Mouse (Mus musculus): Measurements from ENCODE around the gene Prpsap1. TPM values are rescaled to one million over a fixed set of nuclear protein-coding genes. Genes with fewer than 3 reads are reported as not detected.

Prpsap1 gene
- polyA plus RNA-seq, 1 experiment from 2014 or later, result 150 TPM

GRCm38 (mm10) chr11:116459786-116460185, 34.2 kb downstream of the Prpsap1 start:
- Histone ChIP-seq H3K36me3 (ENCODE audit: insufficient read depth, low read length) (no peaks in the 10 kb centered on the region), H3K27me3 (ENCODE audit: insufficient read depth, low read length) (no peaks in the 10 kb centered on the region), H3K27ac (no peak overlapping the region), H3K4me3 (replicated peaks; ENCODE audit: low read depth, low read length) (no peak overlapping the region), H3K4me1 (replicated peaks; ENCODE audit: insufficient read depth, low read length) (no peaks in the 10 kb centered on the region), H3K4me2 (ENCODE audit: low read length) (no peak overlapping the region), H3K9me3 (replicated peaks; ENCODE audit: low read length) (no peaks in the 10 kb centered on the region), H3K9ac (ENCODE audit: low read depth, low read length) (no peak overlapping the region)
- 68% methylated on average over 4 of the region's 4 CpGs for WGBS
- no peak for ATAC-seq (replicated peaks; ENCODE audit: low FRiP score, low read depth)
- TF ChIP-seq CTCF (IDR thresholded peaks at IDR 0.05; ENCODE audit: low read depth), result no peak
- no peak for DNase-seq (ENCODE audit: low spot score)

- no peak for DNase-seq (ENCODE audit: low spot score)
- TF ChIP-seq CTCF (IDR thresholded peaks at IDR 0.05; ENCODE audit: low read depth), result no peak
- Histone ChIP-seq H3K27ac (no peak overlapping the region), H3K4me2 (ENCODE audit: low read length) (no peak overlapping the region), H3K27me3 (ENCODE audit: insufficient read depth, low read length) (no peaks in the 10 kb centered on the region), H3K36me3 (ENCODE audit: insufficient read depth, low read length) (no peaks in the 10 kb centered on the region), H3K4me1 (replicated peaks; ENCODE audit: insufficient read depth, low read length) (no peaks in the 10 kb centered on the region), H3K4me3 (replicated peaks; ENCODE audit: low read depth, low read length) (no peak overlapping the region), H3K9ac (ENCODE audit: low read depth, low read length) (no peak overlapping the region), H3K9me3 (replicated peaks; ENCODE audit: low read length) (no peaks in the 10 kb centered on the region)
- ATAC-seq (replicated peaks; ENCODE audit: low FRiP score, low read depth), result no peak
- 83% methylated on average over 8 of the region's 8 CpGs for WGBS
Observed at GRCm38 (mm10) chr11:116456234-116456633, 37.8 kb downstream of the Prpsap1 start.

GRCm38 (mm10) chr11:116453889-116454288, 40.1 kb downstream of the Prpsap1 start:
- no peak overlapping the region for H3K4me2 ChIP-seq (ENCODE audit: low read length)
- no peak overlapping the region for H3K9ac ChIP-seq (ENCODE audit: low read depth, low read length)
- H3K4me1 ChIP-seq (replicated peaks; ENCODE audit: insufficient read depth, low read length), result no peaks in the 10 kb centered on the region
- H3K27ac ChIP-seq, result no peak overlapping the region
- H3K36me3 ChIP-seq (ENCODE audit: insufficient read depth, low read length), result no peaks in the 10 kb centered on the region
- no peak for ATAC-seq (replicated peaks; ENCODE audit: low FRiP score, low read depth)
- no peak for DNase-seq (ENCODE audit: low spot score)
- TF ChIP-seq CTCF (IDR thresholded peaks at IDR 0.05; ENCODE audit: low read depth), result no peak
- no peaks in the 10 kb centered on the region for H3K27me3 ChIP-seq (ENCODE audit: insufficient read depth, low read length)
- no peak overlapping the region for H3K4me3 ChIP-seq (replicated peaks; ENCODE audit: low read depth, low read length)
- WGBS, result 83% methylated on average over 10 of the region's 10 CpGs
- peaks cover 4% of the 10 kb centered on the region; the same call in 1 of the 2 replicates for H3K9me3 ChIP-seq (replicated peaks; ENCODE audit: low read length)

DNA sequence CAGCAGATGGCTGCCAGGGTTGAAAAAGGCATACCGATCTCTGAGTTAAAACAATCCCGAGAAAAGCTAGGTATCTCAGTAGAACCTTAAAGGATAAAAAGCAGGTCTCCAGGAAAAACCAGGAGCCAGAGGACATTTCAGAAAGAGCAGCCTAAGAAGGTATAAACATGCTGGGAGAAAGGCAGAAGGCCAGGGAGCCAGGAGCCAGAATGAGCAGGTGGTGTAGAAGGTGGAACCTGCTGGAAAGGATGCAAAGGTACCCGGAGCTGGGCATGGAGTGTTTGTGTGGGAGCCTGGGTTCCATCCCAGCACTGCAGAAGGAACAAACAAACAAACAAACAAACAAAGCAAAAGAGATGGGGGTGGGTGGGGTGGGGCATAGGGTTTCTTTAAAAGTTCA, 44.7 kb downstream of the Prpsap1 start:
- Histone ChIP-seq H3K9ac (ENCODE audit: low read depth, low read length) (no peak overlapping the region), H3K4me2 (ENCODE audit: low read length) (no peak overlapping the region), H3K4me1 (replicated peaks; ENCODE audit: insufficient read depth, low read length) (peaks cover 6% of the 10 kb centered on the region; the same call in 1 of the 2 replicates), H3K36me3 (ENCODE audit: insufficient read depth, low read length) (no peaks in the 10 kb centered on the region), H3K4me3 (replicated peaks; ENCODE audit: low read depth, low read length) (no peak overlapping the region), H3K27me3 (ENCODE audit: insufficient read depth, low read length) (no peaks in the 10 kb centered on the region), H3K9me3 (replicated peaks; ENCODE audit: low read length) (peaks cover 4% of the 10 kb centered on the region; the same call in 1 of the 2 replicates), H3K27ac (no peak overlapping the region)
- WGBS, result 96% methylated on average over 3 of the region's 3 CpGs
- ATAC-seq (replicated peaks; ENCODE audit: low FRiP score, low read depth) (no peak), DNase-seq (ENCODE audit: low spot score) (no peak)
- no peak for TF ChIP-seq CTCF (IDR thresholded peaks at IDR 0.05; ENCODE audit: low read depth)

GRCm38 (mm10) chr11:116447822-116448221, 46.2 kb downstream of the Prpsap1 start:
- TF ChIP-seq CTCF (IDR thresholded peaks at IDR 0.05; ENCODE audit: low read depth), result peak; percentile 53
- Histone ChIP-seq H3K27me3 (ENCODE audit: insufficient read depth, low read length) (no peaks in the 10 kb centered on the region), H3K9ac (ENCODE audit: low read depth, low read length) (no peak overlapping the region), H3K4me3 (replicated peaks; ENCODE audit: low read depth, low read length) (no peak overlapping the region), H3K4me1 (replicated peaks; ENCODE audit: insufficient read depth, low read length) (peaks cover 6% of the 10 kb centered on the region; the same call in 1 of the 2 replicates), H3K36me3 (ENCODE audit: insufficient read depth, low read length) (no peaks in the 10 kb centered on the region), H3K4me2 (ENCODE audit: low read length) (no peak overlapping the region), H3K27ac (no peak overlapping the region), H3K9me3 (replicated peaks; ENCODE audit: low read length) (peaks cover 4% of the 10 kb centered on the region; the same call in 1 of the 2 replicates)
- ATAC-seq (replicated peaks; ENCODE audit: low FRiP score, low read depth), result no peak
- no peak for DNase-seq (ENCODE audit: low spot score)
- WGBS, result 69% methylated on average over 5 of the region's 5 CpGs

GRCm38 (mm10) chr11:116446308-116446887, 47.6 kb downstream of the Prpsap1 start:
- H3K27ac ChIP-seq, result no peak overlapping the region
- H3K36me3 ChIP-seq (ENCODE audit: insufficient read depth, low read length), result no peaks in the 10 kb centered on the region
- DNase-seq (ENCODE audit: low spot score) (no peak), ATAC-seq (replicated peaks; ENCODE audit: low FRiP score, low read depth) (peak; percentile 19; the same call in 1 of the 2 replicates)
- 20% methylated on average over 19 of the region's 19 CpGs for WGBS
- H3K9me3 ChIP-seq (replicated peaks; ENCODE audit: low read length), result peaks cover 4% of the 10 kb centered on the region; the same call in 1 of the 2 replicates
- TF ChIP-seq CTCF (IDR thresholded peaks at IDR 0.05; ENCODE audit: low read depth), result no peak
- no peaks in the 10 kb centered on the region for H3K27me3 ChIP-seq (ENCODE audit: insufficient read depth, low read length)
- H3K4me2 ChIP-seq (ENCODE audit: low read length), result no peak overlapping the region
- H3K4me1 ChIP-seq (replicated peaks; ENCODE audit: insufficient read depth, low read length), result peaks cover 6% of the 10 kb centered on the region; the same call in 1 of the 2 replicates
- 0 out of 2 replicates have a peak overlapping the region, but pooled peaks have one; percentile 44 for H3K9ac ChIP-seq (ENCODE audit: low read depth, low read length)
- no peak overlapping the region for H3K4me3 ChIP-seq (replicated peaks; ENCODE audit: low read depth, low read length)
